Mouse (Mus musculus): ENCODE measurements around the gene Ier5. TPM values are rescaled to one million over a fixed set of nuclear protein-coding genes. Genes with fewer than 3 reads are reported as not detected.
A peak's percentile ranks its signal among the peaks of the same experiment; 100 is the strongest.

Gene Ier5
- total and polyA plus RNA-seq, 3 experiments = 47.7 to 59.3 (median 58.8) TPM

- Histone ChIP-seq H3K9ac (ENCODE audit: insufficient read depth, low read depth) (peak overlapping the region; percentile 90), H3K27me3 (replicated peaks) (no peaks in the 10 kb centered on the region), H3K4me3 (replicated peaks in 1 of 3; ENCODE audit: low read depth in 2 of 3, low read length in 2 of 3, poor library complexity in 1 of 3) (peak overlapping the region; percentile 75 to 95 (median 92)), H3K4me1 (ENCODE audit: control insufficient read depth in 1 of 2, insufficient read depth in 2 of 2) (peaks cover 0 to 24% of the 10 kb centered on the region in 2 experiments; a peak in 2 of 4 replicates), H3K79me2 (replicated peaks; ENCODE audit: control insufficient read depth, extremely low read depth, insufficient read depth, poor library complexity, severe bottlenecking) (peaks cover 23% of the 10 kb centered on the region), H3K4me2 (ENCODE audit: insufficient read depth, low read depth, poor library complexity, severe bottlenecking) (no peak overlapping the region), H3K9me3 (replicated peaks; ENCODE audit: low read length) (no peaks in the 10 kb centered on the region), H3K36me3 (replicated peaks in 1 of 2; ENCODE audit: control insufficient read depth in 1 of 2, insufficient read depth in 1 of 2, low read length in 1 of 2) (peaks cover 0 to 9% of the 10 kb centered on the region in 2 experiments), H3K27ac (ENCODE audit: insufficient read depth, low read depth) (peak overlapping the region; percentile 82)
- no peak for DNase-seq (ENCODE audit: extremely low read depth)
- in situ Hi-C loops (cut with MboI; ENCODE audit: low pct_ligation_motif_present, low pct_unique_long_range_greater_than_20kb, low sequenced_read_pairs) (loop anchor here (5.0 kb wide), 1 partner anchor 44 kb away; no protein-coding TSS in a partner anchor), dilution Hi-C loops (cut with MboI; ENCODE audit: extremely low pct_ligation_motif_present, extremely low pct_unique_long_range_greater_than_20kb, low sequenced_read_pairs) (no loop called here)
- TF ChIP-seq ZMIZ1 (IDR thresholded peaks at IDR 0.05; ENCODE audit: low read depth, low read length) (no peak), MXI1 (IDR thresholded peaks at IDR 0.05; ENCODE audit: low read depth, low read length) (peak; percentile 68; the same call in 1 of the 2 replicates), BHLHE40 (IDR thresholded peaks at IDR 0.05; ENCODE audit: low read depth, low read length) (peak; percentile 43; the same call in 1 of the 2 replicates), SMC3 (IDR thresholded peaks at IDR 0.05; ENCODE audit: low read depth, low read length) (no peak), SIN3A (IDR thresholded peaks at IDR 0.05; ENCODE audit: low read length) (no peak; the same call in 1 of the 2 replicates), USF1 (IDR thresholded peaks at IDR 0.05; ENCODE audit: low read depth, low read length) (no peak), UBTF (IDR thresholded peaks at IDR 0.05; ENCODE audit: low read depth, low read length) (peak; percentile 27; the same call in 1 of the 2 replicates), NRF1 (IDR thresholded peaks at IDR 0.05; ENCODE audit: low read depth, low read length) (peak; percentile 11; the same call in 1 of the 2 replicates), MYC (IDR thresholded peaks at IDR 0.05; ENCODE audit: low read depth, low read length) (no peak), TCF12 (IDR thresholded peaks at IDR 0.05; ENCODE audit: low read depth, low read length) (0 out of 2 replicates have a peak, but pooled peaks have one; percentile 16), RCOR1 (conservative IDR thresholded peaks at IDR 0.05; ENCODE audit: low read depth, low read length) (no peak)
Measured at GRCm38 (mm10) chr1:155098486-155099279, 753 bp downstream of the Ier5 start.

DNA sequence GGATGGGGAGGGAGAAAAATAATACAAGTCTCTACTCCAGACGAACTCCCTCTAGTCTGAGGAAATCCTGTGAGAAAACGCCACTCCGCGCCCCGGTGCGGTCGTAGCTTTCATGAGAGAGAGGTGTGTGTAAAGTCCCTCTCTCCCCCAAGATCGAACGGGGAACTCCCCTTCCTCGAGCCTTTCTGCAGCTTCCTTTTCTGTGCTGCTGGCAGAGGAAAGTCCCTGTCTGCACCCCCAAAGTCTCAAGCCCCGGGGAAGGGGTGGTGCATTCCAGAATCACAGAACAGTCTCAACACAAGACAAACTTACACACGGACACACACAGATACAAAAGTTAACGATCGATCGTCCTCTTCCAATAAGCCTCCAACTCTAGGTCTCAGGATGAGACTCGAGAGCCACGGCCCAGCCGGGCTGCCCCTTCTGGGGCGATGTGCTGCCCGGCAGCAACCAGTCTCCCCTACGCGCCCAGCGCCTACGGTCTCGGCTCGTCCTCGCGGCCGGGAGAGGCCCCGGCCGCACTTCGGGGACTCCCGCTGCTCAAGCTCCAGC lies 1.4 kb downstream of the Ier5 start:
- Histone ChIP-seq H3K36me3 (replicated peaks in 1 of 2; ENCODE audit: control insufficient read depth in 1 of 2, insufficient read depth in 1 of 2, low read length in 1 of 2) (peaks cover 0 to 9% of the 10 kb centered on the region in 2 experiments), H3K9me3 (replicated peaks; ENCODE audit: low read length) (no peaks in the 10 kb centered on the region), H3K27me3 (replicated peaks) (no peaks in the 10 kb centered on the region), H3K4me1 (ENCODE audit: control insufficient read depth in 1 of 2, insufficient read depth in 2 of 2) (peaks cover 3 to 31% of the 10 kb centered on the region in 2 experiments; a peak in 2 of 4 replicates), H3K4me3 (replicated peaks in 1 of 3; ENCODE audit: low read depth in 2 of 3, low read length in 2 of 3, poor library complexity in 1 of 3) (peak overlapping the region; percentile 75 to 95 (median 92)), H3K4me2 (ENCODE audit: insufficient read depth, low read depth, poor library complexity, severe bottlenecking) (no peak overlapping the region), H3K79me2 (replicated peaks; ENCODE audit: control insufficient read depth, extremely low read depth, insufficient read depth, poor library complexity, severe bottlenecking) (peaks cover 23% of the 10 kb centered on the region), H3K9ac (ENCODE audit: insufficient read depth, low read depth) (peak overlapping the region; percentile 90), H3K27ac (ENCODE audit: insufficient read depth, low read depth) (peak overlapping the region; percentile 82)
- peak; percentile 86 for DNase-seq (ENCODE audit: extremely low read depth)
- dilution Hi-C loops (cut with MboI; ENCODE audit: extremely low pct_ligation_motif_present, extremely low pct_unique_long_range_greater_than_20kb, low sequenced_read_pairs) = no loop called here
- in situ Hi-C loops (cut with MboI; ENCODE audit: low pct_ligation_motif_present, low pct_unique_long_range_greater_than_20kb, low sequenced_read_pairs) = loop anchor here (5.0 kb wide), 1 partner anchor 44 kb away; no protein-coding TSS in a partner anchor
- TF ChIP-seq ETS1 (conservative IDR thresholded peaks at IDR 0.05; ENCODE audit: low read depth, low read length) = peak; percentile 91
- TF ChIP-seq HCFC1 (IDR thresholded peaks at IDR 0.05; ENCODE audit: low read depth, low read length) = peak; percentile 40; the same call in 1 of the 2 replicates
- TF ChIP-seq MEF2A (IDR thresholded peaks at IDR 0.05; ENCODE audit: borderline replicate concordance, low read depth, low read length) = peak; percentile 84
- TF ChIP-seq CHD1 (IDR thresholded peaks at IDR 0.05; ENCODE audit: low read depth, low read length) = no peak
- no peak for TF ChIP-seq ZKSCAN1 (IDR thresholded peaks at IDR 0.05; ENCODE audit: borderline replicate concordance, low read depth, low read length)
- TF ChIP-seq EP300 (IDR thresholded peaks at IDR 0.05; ENCODE audit: low read length) = peak; percentile 80
- TF ChIP-seq PAX5 (IDR thresholded peaks at IDR 0.05; ENCODE audit: low read length) = no peak
- no peak for TF ChIP-seq E2F4 (IDR thresholded peaks at IDR 0.05; ENCODE audit: insufficient replicate concordance, low read depth, low read length)
- TF ChIP-seq POLR2A (IDR thresholded peaks at IDR 0.05; ENCODE audit: low read depth, low read length) = peak; percentile 68; the same call in 1 of the 2 replicates
- no peak for TF ChIP-seq USF1 (IDR thresholded peaks at IDR 0.05; ENCODE audit: low read depth, low read length)
- TF ChIP-seq RAD21 (IDR thresholded peaks at IDR 0.05; ENCODE audit: low read depth, low read length) = peak; percentile 44
- TF ChIP-seq POLR2AphosphoS2 (IDR thresholded peaks at IDR 0.05; ENCODE audit: low read depth, low read length) = peak; percentile 13; the same call in 1 of the 2 replicates
- TF ChIP-seq ZC3H11A (IDR thresholded peaks at IDR 0.05; ENCODE audit: low read depth, low read length) = no peak
- TF ChIP-seq UBTF (IDR thresholded peaks at IDR 0.05; ENCODE audit: low read depth, low read length) = peak; percentile 89; the same call in 1 of the 2 replicates
- TF ChIP-seq IRF4 (IDR thresholded peaks at IDR 0.05; ENCODE audit: low read depth, low read length) = peak; percentile 77
- peak; percentile 49; the same call in 1 of the 2 replicates for TF ChIP-seq ELF1 (IDR thresholded peaks at IDR 0.05; ENCODE audit: low read depth, low read length)
- no peak for TF ChIP-seq ZNF384 (IDR thresholded peaks at IDR 0.05; ENCODE audit: low read depth, low read length)
- TF ChIP-seq JUND (conservative IDR thresholded peaks at IDR 0.05; ENCODE audit: low read depth, low read length) = no peak
- no peak; the same call in 1 of the 2 replicates for TF ChIP-seq RCOR1 (conservative IDR thresholded peaks at IDR 0.05; ENCODE audit: low read depth, low read length)
- TF ChIP-seq NRF1 (IDR thresholded peaks at IDR 0.05; ENCODE audit: low read depth, low read length) = no peak
- no peak for TF ChIP-seq NELFE (IDR thresholded peaks at IDR 0.05; ENCODE audit: low read depth, low read length)
